Mouse (Mus musculus): ENCODE measurements around the gene Zbtb8os.

Zbtb8os gene

GRCm38 (mm10) chr4:129374219-129374755 is 38.8 kb downstream of the Zbtb8os start:
- in situ Hi-C loops (cut with MboI; ENCODE audit: unreplicated experiment in 2 of 2) = no loop called here

GRCm38 (mm10) chr4:129375000-129375399 is 39.5 kb downstream of the Zbtb8os start:
- in situ Hi-C loops (cut with MboI; ENCODE audit: unreplicated experiment in 2 of 2) = no loop called here

GRCm38 (mm10) chr4:129375821-129376220 is 40.3 kb downstream of the Zbtb8os start:
- in situ Hi-C loops (cut with MboI; ENCODE audit: unreplicated experiment in 2 of 2) = no loop called here

GRCm38 (mm10) chr4:129376961-129377545 is 41.6 kb downstream of the Zbtb8os start:
- in situ Hi-C loops (cut with MboI; ENCODE audit: unreplicated experiment in 2 of 2) = no loop called here

- in situ Hi-C loops (cut with MboI; ENCODE audit: unreplicated experiment in 2 of 2) = no loop called here
These were observed 42.3 kb downstream of the Zbtb8os start, which contains the start of gene Zbtb8a for GRCm38 (mm10) chr4:129377601-129378390. Gene Zbtb8a, minus strand, starts transcription at chr4:129378116.

GRCm38 (mm10) chr4:129379805-129380204 is 44.3 kb downstream of the Zbtb8os start:
- in situ Hi-C loops (cut with MboI; ENCODE audit: unreplicated experiment in 2 of 2) = no loop called here

GRCm38 (mm10) chr4:129381148-129381547 is 45.7 kb downstream of the Zbtb8os start:
- in situ Hi-C loops (cut with MboI; ENCODE audit: unreplicated experiment in 2 of 2) = no loop called here

- in situ Hi-C loops (cut with MboI; ENCODE audit: unreplicated experiment in 2 of 2) = no loop called here
These were observed 46.5 kb downstream of the Zbtb8os start for GRCm38 (mm10) chr4:129382029-129382428.

- in situ Hi-C loops (cut with MboI; ENCODE audit: unreplicated experiment in 2 of 2) = no loop called here
These were observed 47.0 kb downstream of the Zbtb8os start for GRCm38 (mm10) chr4:129382488-129382887.

GRCm38 (mm10) chr4:129383586-129383985 is 48.1 kb downstream of the Zbtb8os start:
- in situ Hi-C loops (cut with MboI; ENCODE audit: unreplicated experiment in 2 of 2) = no loop called here

GRCm38 (mm10) chr4:129384440-129384839 is 48.9 kb downstream of the Zbtb8os start:
- in situ Hi-C loops (cut with MboI; ENCODE audit: unreplicated experiment in 2 of 2) = no loop called here

- in situ Hi-C loops (cut with MboI; ENCODE audit: unreplicated experiment in 2 of 2) = no loop called here
These were observed 50.2 kb downstream of the Zbtb8os start for GRCm38 (mm10) chr4:129385685-129386084.

- in situ Hi-C loops (cut with MboI; ENCODE audit: unreplicated experiment in 2 of 2) = no loop called here
These were observed 50.9 kb downstream of the Zbtb8os start for GRCm38 (mm10) chr4:129386269-129386946.

GRCm38 (mm10) chr4:129386989-129387388 is 51.5 kb downstream of the Zbtb8os start:
- in situ Hi-C loops (cut with MboI; ENCODE audit: unreplicated experiment in 2 of 2) = no loop called here

- in situ Hi-C loops (cut with MboI; ENCODE audit: unreplicated experiment in 2 of 2) = no loop called here
These were observed 52.9 kb downstream of the Zbtb8os start for GRCm38 (mm10) chr4:129388404-129388803.

- in situ Hi-C loops (cut with MboI; ENCODE audit: unreplicated experiment in 2 of 2) = no loop called here
These were observed 54.8 kb downstream of the Zbtb8os start for GRCm38 (mm10) chr4:129390216-129390743.

- in situ Hi-C loops (cut with MboI; ENCODE audit: unreplicated experiment in 2 of 2) = no loop called here
These were observed 55.6 kb downstream of the Zbtb8os start for GRCm38 (mm10) chr4:129390936-129391557.

- in situ Hi-C loops (cut with MboI; ENCODE audit: unreplicated experiment in 2 of 2) = no loop called here
These were observed 58.8 kb downstream of the Zbtb8os start for GRCm38 (mm10) chr4:129394089-129394870.

- in situ Hi-C loops (cut with MboI; ENCODE audit: unreplicated experiment in 2 of 2) = no loop called here
These were observed 61.5 kb downstream of the Zbtb8os start for GRCm38 (mm10) chr4:129396960-129397359.

GRCm38 (mm10) chr4:129399813-129400212 is 64.3 kb downstream of the Zbtb8os start:
- in situ Hi-C loops (cut with MboI; ENCODE audit: unreplicated experiment in 2 of 2) = no loop called here

Measured in v-Abl transformed pro-B cells (cell line).